Mouse (Mus musculus): ENCODE data around the gene Grem2. TPM values are rescaled to one million over a fixed set of nuclear protein-coding genes. Genes with fewer than 3 reads are reported as not detected.

Grem2 gene
- polyA plus RNA-seq, 1 experiment = 13.2 TPM

- peak; percentile 26 to 64 for DNase-seq (ENCODE audit: extremely low spot score in 1 of 2, low spot score in 1 of 2)
These were observed 109.8 kb downstream of the Grem2 start for GRCm38 (mm10) chr1:174811846-174812245.

GRCm38 (mm10) chr1:174788617-174789016, 133.0 kb downstream of the Grem2 start:
- no peak for DNase-seq (ENCODE audit: extremely low spot score in 1 of 2, low spot score in 1 of 2)

Measured in frontal cortex, adult 2 months (tissue).